Mouse (Mus musculus) liver, embryonic 14.5 days (tissue): ENCODE measurements around the gene Brms1.

ENCODE experiments used
- CTCF ChIP-seq: IDR thresholded peaks from 2 replicates; pipeline ENCODE4 v1.5.1; 2016; ENCODE audit warnings: antibody characterized with exemption, low read depth, control low read depth
- EP300 ChIP-seq: IDR thresholded peaks from 2 replicates; pipeline ENCODE4 v1.6.1; 2016; ENCODE audit warnings: antibody characterized with exemption, low read depth

DNA sequence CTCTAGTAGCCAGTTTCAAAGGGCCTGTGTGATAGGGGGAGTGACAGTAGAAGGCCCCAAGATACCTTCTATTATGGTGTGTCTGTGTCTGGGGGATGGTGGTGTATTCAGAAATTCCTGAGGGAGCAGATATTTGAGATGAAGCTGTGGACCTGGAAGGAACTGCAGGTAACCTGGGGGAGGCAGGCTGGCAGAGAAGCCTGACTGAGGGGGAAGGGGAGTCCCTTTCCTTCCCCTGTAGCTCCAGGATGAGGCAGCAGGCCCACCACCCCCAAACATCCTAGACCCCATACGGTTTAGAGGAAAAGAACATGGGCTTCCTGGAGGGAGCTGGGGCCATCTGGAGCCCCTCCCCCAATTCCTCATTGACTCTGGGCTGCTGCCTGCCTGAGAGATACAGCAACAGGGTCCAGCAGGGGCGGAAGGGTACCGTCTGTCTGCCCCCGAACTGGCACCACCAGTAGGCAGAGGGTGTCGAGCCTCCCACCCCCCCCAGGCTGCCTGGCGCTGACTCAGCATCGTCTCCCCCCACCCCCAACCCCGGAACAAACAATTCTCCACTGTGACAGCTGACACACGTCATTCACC is 54.8 kb downstream of the Brms1 start:
- TF ChIP-seq EP300 = no peak
- no peak for TF ChIP-seq CTCF
